Mouse (Mus musculus) forelimb bud, embryonic 11.5 days (tissue): ENCODE measurements around the gene Camkk2.

Experiments
- DNase-seq: peaks from one replicate; pipeline ENCODE4 v3.0.0-alpha.2; 2012; ENCODE audit warnings: low read depth, low spot score

The Camkk2 gene

GRCm38 (mm10) chr5:122736761-122737160, 42.4 kb downstream of the Camkk2 start:
- no peak for DNase-seq

- no peak for DNase-seq
Measured at GRCm38 (mm10) chr5:122735853-122736252, 43.4 kb downstream of the Camkk2 start.

GRCm38 (mm10) chr5:122733881-122734280, 45.3 kb downstream of the Camkk2 start:
- no peak for DNase-seq

GRCm38 (mm10) chr5:122731991-122732673, 47.1 kb downstream of the Camkk2 start:
- DNase-seq: no peak

- no peak for DNase-seq
Measured at GRCm38 (mm10) chr5:122731321-122731720, 47.9 kb downstream of the Camkk2 start.

GRCm38 (mm10) chr5:122730776-122731175, 48.4 kb downstream of the Camkk2 start:
- no peak for DNase-seq

- DNase-seq: no peak
Measured at GRCm38 (mm10) chr5:122727096-122727495, 52.1 kb downstream of the Camkk2 start.

- DNase-seq: no peak
Measured at GRCm38 (mm10) chr5:122726595-122726994, 52.6 kb downstream of the Camkk2 start.

- peak; percentile 87 for DNase-seq
Measured at GRCm38 (mm10) chr5:122726068-122726467, 53.1 kb downstream of the Camkk2 start.

GRCm38 (mm10) chr5:122725453-122725852, 53.8 kb downstream of the Camkk2 start:
- no peak for DNase-seq

GRCm38 (mm10) chr5:122719168-122719567, 60.0 kb downstream of the Camkk2 start:
- DNase-seq: no peak

GRCm38 (mm10) chr5:122718400-122718799, 60.8 kb downstream of the Camkk2 start:
- no peak for DNase-seq

GRCm38 (mm10) chr5:122716793-122717192, 62.4 kb downstream of the Camkk2 start:
- no peak for DNase-seq

- no peak for DNase-seq
Measured at GRCm38 (mm10) chr5:122715723-122716122, 63.5 kb downstream of the Camkk2 start.

GRCm38 (mm10) chr5:122708819-122709218, 70.4 kb downstream of the Camkk2 start:
- no peak for DNase-seq

- peak; percentile 61 for DNase-seq
Measured at GRCm38 (mm10) chr5:122707276-122708181, 71.7 kb downstream of the Camkk2 start, which contains the start of gene P2rx4. Gene P2rx4, plus strand, starts transcription at chr5:122707544.

- no peak for DNase-seq
Measured at GRCm38 (mm10) chr5:122706917-122707275, 72.3 kb downstream of the Camkk2 start.

GRCm38 (mm10) chr5:122705174-122705573, 74.0 kb downstream of the Camkk2 start:
- no peak for DNase-seq

GRCm38 (mm10) chr5:122704571-122704970, 74.6 kb downstream of the Camkk2 start:
- no peak for DNase-seq

- no peak for DNase-seq
Measured at GRCm38 (mm10) chr5:122703574-122703973, 75.6 kb downstream of the Camkk2 start.

GRCm38 (mm10) chr5:122702156-122702555, 77.1 kb downstream of the Camkk2 start:
- DNase-seq: no peak

GRCm38 (mm10) chr5:122700837-122701212, 78.4 kb downstream of the Camkk2 start:
- no peak for DNase-seq
